Mouse (Mus musculus) C2C12 (cell line): ENCODE data around the gene Gm20388. TPM values are rescaled to one million over a fixed set of nuclear protein-coding genes. Genes with fewer than 3 reads are reported as not detected.

Experiments used
- H3K27me3 ChIP-seq: one replicate; pipeline ENCODE4 v1.6.1; 2011; ENCODE audit not compliant: control insufficient read depth, insufficient read depth, insufficient read length
- H3K36me3 ChIP-seq: one replicate; pipeline ENCODE4 v1.6.1; 2011; ENCODE audit not compliant: control insufficient read depth, insufficient read depth
- H3K4me3 ChIP-seq: one replicate; pipeline ENCODE4 v1.5.1; 2011; ENCODE audit warnings: mild to moderate bottlenecking, control low read depth; ENCODE audit not compliant: poor library complexity, insufficient read depth, severe bottlenecking
- H3K79me2 ChIP-seq: one replicate; pipeline ENCODE4 v1.6.1; 2011; ENCODE audit not compliant: control insufficient read depth, insufficient read depth
- H3K79me3 ChIP-seq: one replicate; pipeline ENCODE4 v1.6.1; 2011; ENCODE audit warnings: low read depth, control low read depth
- H3ac ChIP-seq: one replicate; pipeline ENCODE3; 2011; ENCODE audit warnings: low read depth; ENCODE audit not compliant: control insufficient read depth, insufficient read length
- CEBPB ChIP-seq: IDR thresholded peaks from one replicate; pipeline ENCODE4 v1.6.1; 2011; ENCODE audit warnings: low read depth, mild to moderate bottlenecking, control low read depth, moderate library complexity
- CTCF ChIP-seq: IDR thresholded peaks from one replicate; pipeline ENCODE4 v1.5.1; 2011; ENCODE audit not compliant: control insufficient read depth, insufficient read depth, insufficient read length
- FOSL1 ChIP-seq: IDR thresholded peaks from one replicate; pipeline ENCODE4 v1.8.0; 2011; ENCODE audit warnings: mild to moderate bottlenecking, low read length; ENCODE audit not compliant: poor library complexity, insufficient read depth, severe bottlenecking
- MAX ChIP-seq: IDR thresholded peaks from one replicate; pipeline ENCODE4 v1.6.1; 2011; ENCODE audit warnings: mild to moderate bottlenecking, control low read depth
- MYOD1 ChIP-seq: IDR thresholded peaks from one replicate; pipeline ENCODE4 v1.6.1; 2011; ENCODE audit warnings: low read depth; ENCODE audit not compliant: control insufficient read depth, insufficient read length
- MYOG ChIP-seq: IDR thresholded peaks from one replicate; pipeline ENCODE4 v1.6.1; 2011; ENCODE audit not compliant: control insufficient read depth, insufficient read length; ENCODE audit errors: extremely low read depth
- USF1 ChIP-seq: IDR thresholded peaks from one replicate; pipeline ENCODE4 v1.6.1; 2011; ENCODE audit warnings: low read depth, mild to moderate bottlenecking, control low read depth, moderate library complexity
- polyA plus RNA-seq: library from polyadenylated mRNA; unstranded; fragments of >200 nt; fragmentation: generic; extraction: Trizol; gene quantifications from one replicate; pipeline ENCODE4 v1.2.1, GENCODE M21; 2012; ENCODE audit warnings: missing spikeins

Gene Gm20388
- polyA plus RNA-seq, 1 experiment = 15.0 TPM

GRCm38 (mm10) chr8:124075977-124076376 lies 4165.3 kb downstream of the Gm20388 start:
- Histone ChIP-seq H3K27me3 (no peaks in the 10 kb centered on the region), H3K79me2 (no peaks in the 10 kb centered on the region), H3K4me3 (no peak overlapping the region), H3K36me3 (no peaks in the 10 kb centered on the region), H3K79me3 (no peaks in the 10 kb centered on the region), H3ac (no peak overlapping the region)
- no peak for TF ChIP-seq MAX
- TF ChIP-seq FOSL1 = no peak
- TF ChIP-seq MYOG = no peak
- no peak for TF ChIP-seq MYOD1
- no peak for TF ChIP-seq CTCF
- no peak for TF ChIP-seq USF1
- no peak for TF ChIP-seq CEBPB

GRCm38 (mm10) chr8:124076416-124076815 lies 4165.8 kb downstream of the Gm20388 start:
- no peaks in the 10 kb centered on the region for H3K79me3 ChIP-seq
- H3K79me2 ChIP-seq = no peaks in the 10 kb centered on the region
- TF ChIP-seq FOSL1 = no peak
- no peak for TF ChIP-seq CTCF
- no peaks in the 10 kb centered on the region for H3K27me3 ChIP-seq
- H3ac ChIP-seq = no peak overlapping the region
- H3K36me3 ChIP-seq = no peaks in the 10 kb centered on the region
- H3K4me3 ChIP-seq = no peak overlapping the region

GRCm38 (mm10) chr8:124077377-124077776 lies 4166.7 kb downstream of the Gm20388 start:
- TF ChIP-seq CTCF = no peak
- TF ChIP-seq MYOD1 = no peak
- no peak for TF ChIP-seq MYOG
- TF ChIP-seq FOSL1 = no peak
- TF ChIP-seq CEBPB = no peak
- no peak for TF ChIP-seq MAX
- no peak for TF ChIP-seq USF1
- Histone ChIP-seq H3K27me3 (no peaks in the 10 kb centered on the region), H3K4me3 (no peak overlapping the region)

GRCm38 (mm10) chr8:124077998-124078397 lies 4167.4 kb downstream of the Gm20388 start:
- H3K27me3 ChIP-seq = no peaks in the 10 kb centered on the region
- no peaks in the 10 kb centered on the region for H3K79me2 ChIP-seq
- H3ac ChIP-seq = no peak overlapping the region
- no peak overlapping the region for H3K4me3 ChIP-seq
- no peak for TF ChIP-seq MAX
- H3K36me3 ChIP-seq = no peaks in the 10 kb centered on the region
- H3K79me3 ChIP-seq = no peaks in the 10 kb centered on the region

More at GRCm38 (mm10) chr8:124077377-124077776, 4166.7 kb downstream of the Gm20388 start:
- no peaks in the 10 kb centered on the region for H3K79me2 ChIP-seq
- H3K36me3 ChIP-seq = no peaks in the 10 kb centered on the region
- H3ac ChIP-seq = no peak overlapping the region
- no peaks in the 10 kb centered on the region for H3K79me3 ChIP-seq

GRCm38 (mm10) chr8:124078969-124079368 lies 4168.3 kb downstream of the Gm20388 start:
- TF ChIP-seq MYOG (no peak), CEBPB (no peak), MYOD1 (no peak), FOSL1 (no peak), MAX (no peak), USF1 (no peak), CTCF (no peak)
- H3K79me3 ChIP-seq = no peaks in the 10 kb centered on the region

GRCm38 (mm10) chr8:124080467-124081326 lies 4170.1 kb downstream of the Gm20388 start:
- Histone ChIP-seq H3K4me3 (no peak overlapping the region), H3K79me2 (no peaks in the 10 kb centered on the region), H3K27me3 (no peaks in the 10 kb centered on the region), H3K79me3 (no peaks in the 10 kb centered on the region), H3ac (no peak overlapping the region), H3K36me3 (no peaks in the 10 kb centered on the region)
- TF ChIP-seq CTCF = no peak
- no peak for TF ChIP-seq CEBPB
- no peak for TF ChIP-seq FOSL1
- TF ChIP-seq USF1 = no peak
- TF ChIP-seq MAX = no peak
- no peak for TF ChIP-seq MYOD1
- TF ChIP-seq MYOG = no peak

More at GRCm38 (mm10) chr8:124078969-124079368, 4168.3 kb downstream of the Gm20388 start:
- no peak overlapping the region for H3K4me3 ChIP-seq
- H3K36me3 ChIP-seq = no peaks in the 10 kb centered on the region
- no peaks in the 10 kb centered on the region for H3K79me2 ChIP-seq
- no peaks in the 10 kb centered on the region for H3K27me3 ChIP-seq
- H3ac ChIP-seq = no peak overlapping the region
